Mouse (Mus musculus) liver, embryonic 11.5 days (tissue): ENCODE data around the gene Tmem243. TPM values are rescaled to one million over a fixed set of nuclear protein-coding genes. Genes with fewer than 3 reads are reported as not detected.
"Not testable (repeated sequence)": the region's sequence is repeated elsewhere in the genome, so short reads cannot be mapped to it uniquely, and the experiment has no call there.

Experiments used
- ATAC-seq: fragments of 200-750 bp; cut with Nextera tagmentation; replicated peaks from 2 replicates; pipeline ENCODE4 v1.8.0; 2017; ENCODE audit warnings: moderate number of reproducible peaks, mild to moderate bottlenecking, moderate TSS enrichment, moderate library complexity; ENCODE audit not compliant: low FRiP score
- DNase-seq: peaks from one replicate; pipeline ENCODE4 v3.0.0-alpha.2; 2017; ENCODE audit warnings: low spot score
- H3K27ac ChIP-seq: fragments of 300-500 bp; sonication (generic); 2 replicates; pipeline ENCODE4 v1.5.1; 2014; ENCODE audit warnings: mild to moderate bottlenecking, low read depth, low read length, control low read depth
- H3K27me3 ChIP-seq: fragments of 300-500 bp; sonication (generic); replicated peaks from 2 replicates; pipeline ENCODE4 v1.6.1; 2014; ENCODE audit warnings: low read length, mixed read lengths; ENCODE audit not compliant: control insufficient read depth, insufficient read depth
- H3K36me3 ChIP-seq: fragments of 300-500 bp; sonication (generic); 2 replicates; pipeline ENCODE4 v1.6.1; 2014; ENCODE audit warnings: mild to moderate bottlenecking, low read length, moderate library complexity, mixed read lengths; ENCODE audit not compliant: control insufficient read depth, insufficient read depth
- H3K4me1 ChIP-seq: fragments of 300-500 bp; sonication (generic); replicated peaks from 2 replicates; pipeline ENCODE4 v1.6.1; 2014; ENCODE audit warnings: low read length, mixed read lengths; ENCODE audit not compliant: control insufficient read depth, insufficient read depth
- H3K4me2 ChIP-seq: fragments of 300-500 bp; sonication (generic); 2 replicates; pipeline ENCODE4 v1.6.1; 2014; ENCODE audit warnings: mild to moderate bottlenecking, control low read depth, moderate library complexity
- H3K4me3 ChIP-seq: fragments of 300-500 bp; sonication (generic); 2 replicates; pipeline ENCODE4 v1.5.1; 2014; ENCODE audit warnings: low read depth, low read length, control low read depth
- H3K9ac ChIP-seq: fragments of 300-500 bp; sonication (generic); 2 replicates; pipeline ENCODE4 v1.6.1; 2014; ENCODE audit warnings: low read depth, low read length, control low read depth
- H3K9me3 ChIP-seq: fragments of 300-500 bp; sonication (generic); 2 replicates; pipeline ENCODE4 v1.6.1; 2016; ENCODE audit warnings: low read length, inconsistent platforms, mixed read lengths; ENCODE audit not compliant: control insufficient read depth
- WGBS: fragments of 180-500 bp; shearing (Covaris S2); extraction: QIAGEN DNeasy Blood & Tissue Kit; methylation state at CpG from one replicate; pipeline ENCODE4 v1.1.7; 2014; 5-methylcytosine and 5-hydroxymethylcytosine counted together
- polyA plus RNA-seq: library from polyadenylated mRNA; unstranded; fragments of >200 nt; fragmentation: Nextera tagmentation; extraction: Ambion mirVana; gene quantifications from 2 replicates; pipeline ENCODE4 v1.2.1, GENCODE M21; 2014

The Tmem243 gene
- polyA plus RNA-seq, 1 experiment from 2014 or later = 14.3 TPM

DNA sequence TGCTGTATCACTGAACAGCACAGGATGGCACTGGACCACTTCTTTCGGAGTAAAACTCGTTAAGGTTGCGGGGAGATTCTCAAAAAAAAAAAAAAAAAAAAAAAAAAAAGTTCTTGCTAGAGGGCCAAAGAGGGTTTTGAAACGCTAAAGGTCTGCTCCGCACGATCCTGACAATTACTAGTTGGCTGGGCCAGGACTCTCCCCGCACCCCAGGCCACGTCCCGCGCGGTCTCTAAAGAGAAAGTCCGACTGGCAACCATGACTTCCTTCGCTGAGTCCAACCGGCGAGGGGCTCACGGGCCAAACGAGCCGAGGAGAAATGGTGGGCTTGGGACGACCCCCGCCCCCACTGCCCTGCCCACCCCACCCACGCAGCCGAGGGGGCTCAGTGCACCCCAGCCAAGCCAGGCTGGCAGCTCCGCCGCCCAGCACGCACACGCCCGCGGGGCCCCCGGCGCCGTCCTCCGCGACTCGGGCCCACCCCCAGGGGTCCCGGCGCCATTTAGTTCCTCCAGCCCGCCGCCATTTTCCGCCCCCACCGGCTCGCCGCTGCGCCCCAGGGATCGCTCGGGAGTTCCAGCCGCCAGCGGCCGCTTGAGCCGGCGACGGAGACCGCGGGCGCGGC lies 60.5 kb downstream of the Tmem243 start:
- H3K27ac ChIP-seq = peak overlapping the region; percentile 94
- no peaks in the 10 kb centered on the region for H3K27me3 ChIP-seq
- H3K36me3 ChIP-seq = peaks cover 6% of the 10 kb centered on the region; the same call in 1 of the 2 replicates
- DNase-seq = peak; percentile 70
- H3K9me3 ChIP-seq = no peaks in the 10 kb centered on the region
- WGBS = under 1% methylated on average over 55 of the region's 55 CpGs
- H3K4me1 ChIP-seq = peaks cover 12% of the 10 kb centered on the region
- peak; percentile 66 for ATAC-seq
- H3K9ac ChIP-seq = peak overlapping the region; percentile 90
- H3K4me3 ChIP-seq = peak overlapping the region; percentile 99
- H3K4me2 ChIP-seq = peak overlapping the region; percentile 66

DNA sequence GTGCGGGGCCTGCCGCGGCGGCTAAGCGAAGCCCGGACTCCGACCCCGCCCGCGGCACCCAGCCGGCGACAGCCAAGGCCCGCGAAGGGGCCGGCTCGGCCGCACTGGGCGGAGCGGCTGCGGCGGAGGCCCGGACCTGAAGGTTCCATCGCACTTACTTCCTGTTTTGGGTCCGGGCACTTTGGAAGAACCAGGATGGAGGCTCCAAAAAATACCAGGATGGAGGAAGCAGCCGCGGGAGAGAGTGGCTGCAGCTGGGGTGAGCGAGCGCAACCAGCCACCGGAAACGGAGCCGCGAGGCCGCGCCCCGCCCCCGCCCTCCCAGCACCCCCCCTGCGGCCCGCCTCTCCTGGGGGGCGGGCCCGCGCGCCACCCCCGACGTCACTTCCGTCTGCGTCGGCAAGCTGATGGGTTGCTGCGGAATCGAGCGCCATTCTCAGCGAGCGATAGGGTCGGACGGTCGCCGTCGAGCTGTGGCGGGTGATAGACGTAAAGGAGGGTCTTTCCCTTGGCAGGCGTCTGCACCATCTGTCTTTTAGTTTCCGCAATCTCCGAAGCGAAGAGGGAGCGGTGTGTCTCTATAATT lies 61.1 kb downstream of the Tmem243 start, which contains the start of gene Dmtf1:
Gene Dmtf1 (minus strand): TSS at position 321 of the 586 bp plus-strand sequence.
- H3K9me3 ChIP-seq = no peaks in the 10 kb centered on the region
- H3K9ac ChIP-seq = peak within 1 kb of the TSS; percentile 90
- H3K36me3 ChIP-seq = peaks cover 6% of the 10 kb centered on the region; the same call in 1 of the 2 replicates
- peak; percentile 92 for DNase-seq
- H3K27me3 ChIP-seq = no peaks in the 10 kb centered on the region
- peak within 1 kb of the TSS; percentile 99 for H3K4me3 ChIP-seq
- peak within 1 kb of the TSS; percentile 94 for H3K27ac ChIP-seq
- peaks cover 12% of the 10 kb centered on the region for H3K4me1 ChIP-seq
- ATAC-seq = peak; percentile 94
- peak within 1 kb of the TSS; percentile 89 for H3K4me2 ChIP-seq
- under 1% methylated on average over 64 of the region's 64 CpGs for WGBS

DNA sequence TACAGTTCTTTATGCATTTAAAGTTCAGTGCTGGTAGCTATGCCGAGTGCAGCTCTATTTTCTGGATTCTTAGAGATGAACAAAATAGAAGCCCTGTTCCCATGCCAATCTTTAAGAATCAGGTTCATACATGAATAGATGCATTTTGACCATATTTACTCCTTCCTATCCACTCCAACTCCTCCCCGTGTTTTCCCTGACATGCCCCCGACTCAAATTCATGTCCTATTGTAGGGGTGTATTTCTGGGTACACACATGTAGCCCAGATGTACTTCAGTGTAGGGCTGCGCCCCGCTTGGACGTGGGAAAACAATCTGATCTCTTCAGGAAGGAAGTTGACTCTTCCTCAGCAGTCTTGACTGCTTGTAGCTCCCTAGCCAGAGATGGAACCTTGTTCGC lies 61.6 kb downstream of the Tmem243 start:
- 10% methylated on average over 7 of the region's 7 CpGs for WGBS
- no peaks in the 10 kb centered on the region for H3K27me3 ChIP-seq
- H3K36me3 ChIP-seq = peaks cover 4% of the 10 kb centered on the region; the same call in 1 of the 2 replicates
- DNase-seq = peak; percentile 41
- peak; percentile 10; the same call in 1 of the 2 replicates for ATAC-seq
- H3K4me2 ChIP-seq = peak overlapping the region; percentile 89
- H3K9me3 ChIP-seq = no peaks in the 10 kb centered on the region
- H3K9ac ChIP-seq = peak overlapping the region; percentile 90
- peaks cover 10% of the 10 kb centered on the region for H3K4me1 ChIP-seq
- H3K4me3 ChIP-seq = peak overlapping the region; percentile 99
- H3K27ac ChIP-seq = peak overlapping the region; percentile 94; the same call in 1 of the 2 replicates

DNA sequence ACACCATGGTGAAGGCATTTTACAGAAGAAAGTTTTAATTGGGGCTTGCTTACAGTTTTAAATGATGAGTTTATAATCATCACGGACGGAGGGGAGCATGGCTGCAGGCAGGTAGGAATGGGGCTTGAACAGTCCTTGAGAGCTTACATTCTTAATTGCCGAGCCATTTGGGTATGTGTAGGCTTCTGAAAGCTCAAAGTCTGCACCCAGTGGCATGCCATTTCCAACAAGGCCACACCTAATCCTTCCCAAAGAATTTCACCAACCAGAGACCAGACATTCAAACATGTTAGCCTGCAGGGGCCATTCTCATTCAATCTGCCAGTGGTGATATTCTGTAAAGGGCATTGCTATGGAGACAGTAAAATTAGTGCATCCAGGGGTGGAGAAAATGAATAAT lies 62.9 kb downstream of the Tmem243 start:
- no peaks in the 10 kb centered on the region for H3K9me3 ChIP-seq

DNA sequence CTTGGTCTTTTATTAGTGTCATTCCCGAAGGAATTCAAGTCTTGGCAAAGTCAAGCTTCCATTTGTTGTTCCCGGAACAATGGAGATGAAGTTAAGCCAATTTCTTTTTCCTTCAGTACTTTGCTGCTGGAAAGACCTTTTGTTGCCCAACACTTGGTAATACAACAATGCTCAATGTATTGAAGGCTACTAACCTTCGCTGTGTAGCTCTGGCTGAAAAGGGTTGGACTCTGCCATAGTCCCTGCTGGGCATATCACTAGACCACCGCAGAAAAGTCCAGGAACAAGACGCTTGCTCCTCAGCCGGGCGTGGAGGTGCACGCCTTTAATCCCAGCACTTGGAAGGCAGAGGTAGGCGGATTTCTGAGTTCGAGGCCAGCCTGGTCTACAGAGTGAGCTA lies 64.7 kb downstream of the Tmem243 start:
- 83% methylated on average over 10 of the region's 10 CpGs for WGBS
- ATAC-seq, H3K36me3 ChIP-seq, DNase-seq, H3K4me2 ChIP-seq, H3K27ac ChIP-seq, H3K4me3 ChIP-seq, H3K9ac ChIP-seq, H3K9me3 ChIP-seq, H3K27me3 ChIP-seq, H3K4me1 ChIP-seq: not testable (repeated sequence)

More for the DNA sequence above, 62.9 kb downstream of the Tmem243 start:
- Histone ChIP-seq H3K27ac (no peak overlapping the region), H3K4me2 (no peak overlapping the region), H3K36me3 (no peaks in the 10 kb centered on the region), H3K9ac (no peak overlapping the region), H3K4me1 (peaks cover 7% of the 10 kb centered on the region), H3K4me3 (no peak overlapping the region), H3K27me3 (no peaks in the 10 kb centered on the region)
- no peak for DNase-seq
- WGBS = 87% methylated on average over 3 of the region's 3 CpGs
- ATAC-seq = no peak

DNA sequence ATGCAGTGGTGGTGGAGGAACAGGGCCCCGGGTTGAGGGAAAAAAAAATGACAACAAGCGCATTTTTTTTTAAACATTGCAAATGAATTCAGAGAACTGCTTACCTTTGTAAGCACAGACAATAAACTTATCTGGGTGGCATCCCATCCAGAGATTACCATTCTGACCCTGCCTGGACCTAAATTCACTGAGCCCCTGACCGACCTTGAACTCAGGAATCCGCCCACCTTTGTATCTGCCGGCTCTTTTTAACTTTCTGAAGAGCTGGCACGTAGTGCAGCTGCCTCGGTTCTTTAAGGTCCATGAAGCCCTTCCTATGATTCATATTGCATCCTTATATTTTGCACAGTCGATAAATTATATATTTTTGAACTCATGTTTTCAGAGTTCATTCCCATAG lies 65.9 kb downstream of the Tmem243 start:
- DNase-seq = no peak
- H3K27me3 ChIP-seq = no peaks in the 10 kb centered on the region
- 0 out of 2 replicates have a peak, but pooled peaks cover 4% of the 10 kb centered on the region for H3K4me1 ChIP-seq
- no peak overlapping the region for H3K4me3 ChIP-seq
- no peaks in the 10 kb centered on the region for H3K9me3 ChIP-seq
- WGBS = 70% methylated on average over 8 of the region's 8 CpGs
- H3K4me2 ChIP-seq = no peak overlapping the region
- no peak overlapping the region for H3K9ac ChIP-seq
- no peak overlapping the region for H3K27ac ChIP-seq
- no peak for ATAC-seq
- H3K36me3 ChIP-seq = no peaks in the 10 kb centered on the region

DNA sequence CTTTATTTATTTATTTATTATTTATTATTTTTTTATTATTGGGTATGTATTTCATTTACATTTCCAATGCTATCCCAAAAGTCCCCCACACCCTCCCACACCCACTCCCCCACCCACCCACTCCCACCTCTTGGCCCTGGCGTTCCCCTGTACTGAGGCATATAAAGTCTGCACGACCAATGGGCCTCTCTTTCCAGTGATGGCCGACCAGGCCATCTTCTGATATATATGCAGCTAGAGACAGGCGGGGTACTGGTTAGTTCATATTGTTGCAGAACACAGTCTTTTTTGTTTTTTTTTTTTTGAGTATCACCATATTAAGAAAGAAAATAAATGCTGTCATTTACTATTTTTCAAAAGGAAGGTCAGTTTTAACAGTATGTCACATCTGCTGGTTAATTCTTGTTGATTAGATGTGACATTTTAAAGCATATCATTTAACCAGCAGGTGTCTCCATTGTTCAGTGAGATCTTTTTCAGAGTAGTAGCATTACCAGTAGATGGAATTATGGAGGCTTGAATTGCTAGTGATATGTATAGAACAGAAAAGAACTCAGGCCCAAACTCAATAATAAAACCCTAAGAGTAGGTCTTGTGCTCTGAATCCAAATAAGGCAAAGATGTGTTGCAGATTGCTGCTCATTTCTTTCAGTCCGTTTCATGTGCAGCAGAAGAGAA lies 69.0 kb downstream of the Tmem243 start:
- not testable (repeated sequence) for H3K4me1 ChIP-seq, DNase-seq, H3K9me3 ChIP-seq, H3K4me2 ChIP-seq, H3K27ac ChIP-seq, H3K9ac ChIP-seq, H3K4me3 ChIP-seq, ATAC-seq, H3K27me3 ChIP-seq, H3K36me3 ChIP-seq
- 73% methylated on average over 4 of the region's 5 CpGs for WGBS

DNA sequence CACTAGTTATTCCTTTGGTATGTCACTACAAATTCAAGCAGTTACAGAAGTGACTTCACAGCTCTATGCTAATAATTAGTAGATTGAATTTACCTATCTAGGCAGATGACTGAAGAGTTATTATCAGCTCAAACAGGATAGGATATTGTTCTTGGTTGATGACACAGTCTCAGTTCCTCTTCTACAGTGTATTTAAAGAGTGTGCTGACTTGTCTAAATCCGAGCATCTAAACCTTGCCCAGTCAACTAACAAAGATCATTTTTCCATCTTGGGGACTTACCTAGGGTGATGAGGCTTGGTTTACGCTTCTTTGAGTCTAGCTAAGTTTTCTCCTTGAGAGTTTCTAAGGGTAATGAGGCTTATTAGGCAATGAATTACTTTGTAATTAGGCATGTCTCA lies 72.8 kb downstream of the Tmem243 start:
- no peaks in the 10 kb centered on the region for H3K27me3 ChIP-seq
- ATAC-seq = no peak
- H3K36me3 ChIP-seq = no peaks in the 10 kb centered on the region
- no peak overlapping the region for H3K9ac ChIP-seq
- DNase-seq = no peak
- H3K4me3 ChIP-seq = no peak overlapping the region
- no peak overlapping the region for H3K27ac ChIP-seq
- H3K9me3 ChIP-seq = no peaks in the 10 kb centered on the region
- no peaks in the 10 kb centered on the region for H3K4me1 ChIP-seq
- 64% methylated on average over 2 of the region's 2 CpGs for WGBS
- H3K4me2 ChIP-seq = no peak overlapping the region
